Mouse (Mus musculus) megakaryocyte-erythroid progenitor cell, adult 5-6 weeks (primary cell): Measurements from ENCODE around the gene Itga2. TPM values are rescaled to one million over a fixed set of nuclear protein-coding genes. Genes with fewer than 3 reads are reported as not detected.

ENCODE experiments used
- ATAC-seq: replicated peaks from 2 replicates; pipeline ENCODE4 v1.8.0; 2016; ENCODE audit warnings: mild to moderate bottlenecking, inconsistent platforms; ENCODE audit not compliant: severe bottlenecking, poor library complexity, low FRiP score, low TSS enrichment
- total RNA-seq, 2 experiments: library from RNA; stranded (forward) in 1 of 2; stranded (reverse) in 1 of 2; fragments of 200-1000, 215-1000 nt in 1 of 2; fragments of >200 nt in 1 of 2; fragmentation: Nextera tagmentation in 1 of 2; gene quantifications; 2 replicates each; pipeline ENCODE4 v1.2.3; 2014 to 2017

Gene Itga2
- total RNA-seq (2014; fragmentation: Nextera tagmentation) (0.39 and 0.72 TPM in 2 replicates), total RNA-seq (2017) (0.61 and 1.3 TPM in 2 replicates)

- ATAC-seq: peak; percentile 88
Observed at GRCm38 (mm10) chr13:114931775-114932294, at the start of gene Itga2. Itga2 (minus strand) TSS chr13:114932100.

- peak; percentile 81 for ATAC-seq
Observed at GRCm38 (mm10) chr13:114980831-114981419, 49.0 kb upstream of the Itga2 start.

GRCm38 (mm10) chr13:114974484-114975042 lies 42.7 kb upstream of the Itga2 start:
- no peak for ATAC-seq

DNA sequence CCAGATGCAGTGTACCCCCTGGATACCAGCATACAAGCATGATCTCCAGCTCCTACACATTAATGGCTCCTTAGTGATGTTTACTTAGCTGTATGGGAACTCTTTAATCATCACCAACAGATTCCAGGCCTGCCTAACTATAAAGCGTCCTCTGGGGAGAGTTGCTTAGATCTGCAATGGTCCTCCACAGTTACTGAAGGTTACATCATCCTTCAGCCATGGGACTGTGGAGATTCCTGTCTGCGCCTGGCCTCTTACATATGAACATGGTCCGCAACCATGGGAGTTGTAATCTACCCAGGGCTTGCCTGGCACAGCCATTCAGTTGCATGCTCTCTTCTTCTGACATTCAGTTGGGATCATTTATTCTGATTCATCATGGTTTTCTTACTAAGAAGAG lies 40.0 kb upstream of the Itga2 start:
- no peak for ATAC-seq

GRCm38 (mm10) chr13:114964233-114964632 lies 32.3 kb upstream of the Itga2 start:
- ATAC-seq: peak; percentile 100

DNA sequence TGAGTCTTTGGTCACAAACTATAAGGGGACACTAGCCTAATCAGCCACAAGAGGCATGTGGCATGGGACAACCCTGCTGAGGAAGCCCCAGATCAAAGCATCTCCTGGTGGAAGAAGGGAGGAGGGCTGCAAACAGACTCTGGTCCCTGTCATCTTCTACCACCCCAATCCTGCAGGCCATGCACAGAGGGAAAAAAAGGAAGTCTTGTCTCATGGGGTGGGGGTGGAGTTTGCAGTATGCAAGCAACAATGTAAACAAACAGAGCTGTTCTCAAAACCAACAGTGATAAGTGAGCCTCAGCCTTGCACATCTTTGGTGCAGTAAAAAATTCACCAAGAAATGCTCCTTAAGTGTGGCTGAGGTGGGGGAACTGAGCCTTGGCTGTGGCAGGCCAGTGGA lies 22.6 kb upstream of the Itga2 start:
- ATAC-seq: no peak

DNA sequence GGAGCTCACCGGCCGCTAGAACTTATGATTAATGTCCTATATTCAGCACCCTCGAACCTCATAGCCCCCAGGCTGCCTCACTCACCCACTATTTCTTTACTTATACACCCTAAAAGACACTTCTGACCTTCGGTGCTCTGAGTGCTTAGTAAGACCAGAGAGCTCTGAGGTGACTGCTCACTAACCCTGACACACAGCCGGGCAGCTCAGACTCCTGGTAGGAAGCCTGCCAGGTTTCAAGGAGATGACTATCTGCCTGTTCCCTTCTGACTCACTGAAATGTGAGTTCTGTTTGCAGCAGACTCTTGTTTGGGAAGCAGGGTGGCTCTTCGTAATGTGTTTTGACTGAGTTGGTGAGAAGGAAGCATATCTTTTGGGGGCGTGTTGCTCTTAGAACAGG lies 1.6 kb upstream of the Itga2 start:
- ATAC-seq: peak; percentile 46

- no peak for ATAC-seq
Observed at GRCm38 (mm10) chr13:114930996-114931649, 777 bp downstream of the Itga2 start.

- ATAC-seq: no peak
Observed at GRCm38 (mm10) chr13:114924785-114925184, 7.1 kb downstream of the Itga2 start.

DNA sequence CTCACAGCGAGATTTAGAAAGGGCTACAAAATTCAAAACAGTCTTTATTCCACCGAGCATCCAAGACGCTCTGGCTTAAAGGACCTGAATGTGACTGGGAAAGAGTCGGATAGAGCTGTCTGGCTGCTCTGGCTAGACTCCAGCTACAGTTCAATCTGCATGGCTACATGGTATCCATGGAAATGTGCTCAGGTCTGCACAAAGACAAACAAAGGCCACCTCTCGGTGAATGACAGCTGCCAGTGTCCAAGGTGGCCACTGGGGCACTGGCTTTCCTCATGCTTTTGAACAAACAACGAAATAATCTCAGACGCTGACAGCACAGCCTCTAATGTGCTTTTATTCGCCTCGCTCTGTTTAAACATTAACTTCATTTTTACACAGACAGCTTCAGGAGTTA lies 8.6 kb downstream of the Itga2 start:
- no peak for ATAC-seq

DNA sequence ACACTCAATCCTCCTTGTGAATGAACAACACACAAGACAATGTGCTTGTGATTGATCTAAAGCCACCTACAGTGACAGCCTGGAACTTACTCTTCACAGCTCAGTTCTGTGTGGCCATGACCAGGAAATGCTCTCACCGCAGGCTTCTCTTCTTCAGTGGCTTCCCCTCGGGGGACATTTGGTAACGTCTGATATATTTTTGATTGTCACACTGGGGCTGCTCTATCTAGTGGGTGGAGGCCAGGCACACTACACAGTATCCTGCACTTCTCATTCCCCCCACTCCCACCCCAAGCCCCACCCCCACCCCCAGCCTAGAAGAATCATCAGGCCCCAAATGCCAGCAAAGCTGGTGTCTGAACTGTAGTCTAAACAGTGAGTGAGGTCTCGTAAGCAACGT lies 16.1 kb downstream of the Itga2 start:
- peak; percentile 79 for ATAC-seq

DNA sequence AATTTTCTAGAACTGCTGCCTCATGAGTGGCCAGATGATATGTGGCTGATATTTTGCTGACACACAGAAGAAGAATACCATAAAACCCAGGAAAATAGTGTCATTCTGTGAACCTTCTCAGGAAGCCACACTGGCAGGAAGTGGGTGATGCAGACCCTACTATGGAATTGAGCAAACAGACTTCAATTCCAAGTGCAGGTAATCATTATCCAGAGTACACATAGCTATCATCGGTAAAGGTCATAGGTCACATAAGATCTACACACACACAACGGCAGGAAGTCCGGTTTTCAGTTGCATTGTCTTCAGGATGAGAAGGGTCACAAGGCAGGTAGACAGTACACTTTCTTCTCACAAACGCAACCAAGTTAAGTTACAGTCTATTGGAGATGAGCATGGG lies 16.9 kb downstream of the Itga2 start:
- no peak for ATAC-seq

DNA sequence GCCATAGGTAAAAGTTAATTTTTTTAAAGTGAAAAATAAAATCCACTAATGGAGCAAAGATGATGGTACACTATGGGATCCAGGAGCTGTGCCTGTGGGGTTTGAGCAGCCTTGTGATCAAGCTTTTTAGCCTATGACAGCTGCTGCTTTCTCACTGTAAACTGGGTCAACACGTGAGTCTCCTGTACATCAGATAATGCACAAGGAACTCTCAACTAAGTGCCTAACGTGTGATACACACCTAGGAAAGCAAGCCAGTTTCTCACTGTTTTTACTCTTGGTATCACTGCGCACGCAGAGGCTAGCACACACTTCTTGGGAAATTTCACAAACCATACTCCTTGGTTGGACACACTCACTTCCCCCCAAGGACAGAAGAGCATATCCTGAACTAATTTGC lies 17.3 kb downstream of the Itga2 start:
- ATAC-seq: no peak

- no peak for ATAC-seq
Observed at GRCm38 (mm10) chr13:114910629-114911028, 21.3 kb downstream of the Itga2 start.

- ATAC-seq: no peak
Observed at GRCm38 (mm10) chr13:114909514-114909913, 22.4 kb downstream of the Itga2 start.

DNA sequence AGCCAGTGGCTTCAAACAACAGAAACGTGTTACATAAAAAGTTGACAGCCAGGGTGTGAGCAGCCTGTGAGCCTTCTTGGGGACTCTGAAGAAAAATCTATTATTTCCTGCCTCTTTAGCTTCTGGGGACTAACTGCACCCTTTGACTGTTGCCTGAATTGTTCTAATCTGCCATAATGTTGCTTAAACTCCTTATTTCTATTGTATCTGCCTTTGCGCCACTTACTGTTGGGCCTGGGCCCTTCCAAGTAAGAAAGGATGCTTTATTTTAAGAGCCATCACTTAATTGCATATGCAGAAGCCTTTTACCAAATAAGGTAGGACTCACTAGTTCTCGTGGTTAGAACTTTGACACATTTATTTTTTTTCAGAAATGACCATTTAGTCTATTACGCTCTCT lies 24.0 kb downstream of the Itga2 start:
- no peak for ATAC-seq

- no peak for ATAC-seq
Observed at GRCm38 (mm10) chr13:114896751-114897386, 35.0 kb downstream of the Itga2 start.

GRCm38 (mm10) chr13:114895896-114896295 lies 36.0 kb downstream of the Itga2 start:
- ATAC-seq: no peak

GRCm38 (mm10) chr13:114894718-114895117 lies 37.2 kb downstream of the Itga2 start:
- no peak for ATAC-seq

- no peak for ATAC-seq
Observed at GRCm38 (mm10) chr13:114891655-114892054, 40.2 kb downstream of the Itga2 start.
